Mouse (Mus musculus): Measurements from ENCODE around the gene Ppp4r3a.

The Ppp4r3a gene

DNA sequence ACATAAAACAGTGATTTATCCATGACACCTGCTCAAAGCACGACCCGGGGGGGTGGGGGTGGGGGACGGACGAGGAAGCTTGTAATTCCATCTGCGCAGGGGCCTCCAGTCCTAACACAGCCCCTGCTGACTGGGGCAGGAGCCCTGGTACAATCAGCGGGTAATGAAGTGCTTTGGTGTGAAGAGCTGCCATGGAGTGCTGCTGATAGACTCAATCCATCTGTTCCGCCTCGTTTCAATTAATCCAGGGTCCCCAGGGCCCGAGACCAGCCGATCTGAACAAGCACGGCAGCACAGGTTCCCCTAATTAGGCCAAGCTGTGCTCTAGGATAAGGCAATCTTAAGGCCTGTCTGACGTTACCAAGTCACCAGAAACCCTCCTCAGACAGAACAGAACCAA is 93.2 kb downstream of the Ppp4r3a start:
- peak; percentile 80 for DNase-seq

DNA sequence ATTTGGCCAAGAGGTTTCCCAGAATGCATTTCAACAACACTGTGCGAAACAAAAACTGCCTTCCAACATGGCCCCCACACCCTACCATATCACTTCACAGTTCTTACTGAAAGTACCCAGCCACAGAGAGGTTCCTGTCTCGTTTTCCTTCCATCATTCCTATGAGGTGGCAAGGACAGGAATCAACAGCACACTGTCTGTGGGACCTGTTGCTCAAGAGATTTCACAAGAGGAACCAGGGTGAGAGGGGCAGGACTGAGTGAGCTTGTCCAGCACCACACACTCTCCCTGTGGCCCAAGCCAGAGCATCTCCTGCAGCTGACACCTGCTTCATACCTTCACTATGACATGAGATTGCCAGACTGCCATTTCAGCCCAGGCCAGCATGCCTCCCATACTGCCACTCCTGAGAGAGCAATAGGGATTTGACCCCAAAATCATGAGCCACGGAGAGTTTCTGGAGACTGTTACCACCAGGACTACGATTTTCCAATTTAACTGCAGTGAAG is 93.7 kb downstream of the Ppp4r3a start:
- no peak for DNase-seq
